Mouse (Mus musculus) stomach, embryonic 16.5 days (tissue): ENCODE results near the gene Olfr594. TPM values are rescaled to one million over a fixed set of nuclear protein-coding genes. Genes with fewer than 3 reads are reported as not detected.
"Not testable (repeated sequence)": the region's sequence is repeated elsewhere in the genome, so short reads cannot be mapped to it uniquely, and the experiment has no call there.

Experiments used
- ATAC-seq: fragments of 200-750 bp; cut with Nextera tagmentation; 2 replicates; pipeline ENCODE4 v1.8.0; 2017; ENCODE audit warnings: moderate number of reproducible peaks, moderate TSS enrichment; ENCODE audit not compliant: insufficient read depth, low FRiP score
- H3K27ac ChIP-seq: fragments of 300-500 bp; sonication (generic); 2 replicates; pipeline ENCODE4 v1.5.1; 2014; ENCODE audit warnings: low read length
- H3K27me3 ChIP-seq: fragments of 300-500 bp; sonication (generic); 2 replicates; pipeline ENCODE4 v1.6.1; 2014; ENCODE audit warnings: low read length, control low read depth, mixed read lengths; ENCODE audit not compliant: control insufficient read depth, insufficient read depth
- H3K36me3 ChIP-seq: fragments of 300-500 bp; sonication (generic); 2 replicates; pipeline ENCODE4 v1.6.1; 2014; ENCODE audit warnings: low read length; ENCODE audit not compliant: control insufficient read depth, insufficient read depth
- H3K4me1 ChIP-seq: fragments of 300-500 bp; sonication (generic); 2 replicates; pipeline ENCODE4 v1.6.1; 2014; ENCODE audit warnings: low read length, control low read depth, mixed read lengths; ENCODE audit not compliant: control insufficient read depth, insufficient read depth
- H3K4me2 ChIP-seq: fragments of 300-500 bp; sonication (generic); 2 replicates; pipeline ENCODE4 v1.6.1; 2014; ENCODE audit warnings: low read depth, low read length, mixed read lengths
- H3K4me3 ChIP-seq: fragments of 300-500 bp; sonication (generic); replicated peaks from 2 replicates; pipeline ENCODE4 v1.5.1; 2014; ENCODE audit warnings: mild to moderate bottlenecking, low read length
- H3K9ac ChIP-seq: fragments of 300-500 bp; sonication (generic); 2 replicates; pipeline ENCODE4 v1.6.1; 2014; ENCODE audit warnings: low read length
- H3K9me3 ChIP-seq: fragments of 300-500 bp; sonication (generic); replicated peaks from 2 replicates; pipeline ENCODE4 v1.6.1; 2016; ENCODE audit warnings: low read length, control low read depth; ENCODE audit not compliant: control insufficient read depth
- WGBS: fragments of 180-500 bp; shearing (Covaris S2); extraction: QIAGEN DNeasy Blood & Tissue Kit; methylation state at CpG from one replicate; pipeline ENCODE4 v1.1.7; 2014; 5-methylcytosine and 5-hydroxymethylcytosine counted together
- microRNA-seq: library from miRNA; unstranded; fragments of <30 nt; microRNA quantifications from one replicate; pipeline ENCODE4, GENCODE M21; 2016
- polyA plus RNA-seq: library from polyadenylated mRNA; unstranded; fragments of >200 nt; fragmentation: Nextera tagmentation; extraction: Ambion mirVana; gene quantifications from 2 replicates; pipeline ENCODE4 v1.2.1, GENCODE M21; 2015

Gene Olfr594
- not detected in 2 replicates for polyA plus RNA-seq

GRCm38 (mm10) chr7:103216696-103217095, at the start of gene Olfr594:
TSS of gene Olfr594 (plus strand) at chr7:103216996.
- ATAC-seq, result no peak
- Histone ChIP-seq H3K36me3 (no peaks in the 10 kb centered on the region), H3K9ac (no peak within 1 kb of the TSS)

DNA sequence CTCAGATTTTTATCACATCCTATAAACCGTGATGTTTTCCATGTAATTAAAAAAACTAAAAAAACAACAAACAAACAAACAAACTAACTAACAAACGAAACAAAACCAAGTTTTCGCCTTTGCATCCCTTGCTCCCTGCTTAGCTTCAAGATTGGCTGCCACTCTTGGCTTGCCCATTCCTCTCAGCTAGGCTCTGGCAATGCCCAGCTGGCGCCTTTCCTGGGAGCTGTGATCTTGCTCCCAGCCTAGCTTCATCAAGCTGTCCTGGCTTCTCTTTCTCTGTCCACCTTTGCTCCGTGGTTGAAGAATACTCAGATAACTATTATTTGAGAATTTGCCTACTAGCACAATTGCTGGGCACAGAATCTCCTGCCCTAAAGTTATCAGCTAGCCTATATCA, 47.1 kb upstream of the Olfr594 start:
- no peaks in the 10 kb centered on the region for H3K9me3 ChIP-seq
- no peak overlapping the region for H3K4me3 ChIP-seq
- H3K36me3 ChIP-seq, result no peaks in the 10 kb centered on the region
- WGBS, result 79% methylated on average over 5 of the region's 5 CpGs
- no peak overlapping the region for H3K9ac ChIP-seq
- no peak overlapping the region for H3K4me2 ChIP-seq
- no peaks in the 10 kb centered on the region for H3K4me1 ChIP-seq
- no peak for ATAC-seq
- no peak overlapping the region for H3K27ac ChIP-seq
- no peaks in the 10 kb centered on the region for H3K27me3 ChIP-seq

More at GRCm38 (mm10) chr7:103216696-103217095, at the start of gene Olfr594:
- Histone ChIP-seq H3K27ac (no peak within 1 kb of the TSS), H3K9me3 (no peaks in the 10 kb centered on the region), H3K4me3 (no peak within 1 kb of the TSS), H3K4me2 (no peak within 1 kb of the TSS), H3K27me3 (no peaks in the 10 kb centered on the region), H3K4me1 (no peaks in the 10 kb centered on the region)

GRCm38 (mm10) chr7:103178240-103178639, 38.6 kb upstream of the Olfr594 start, which contains the start of gene Olfr591:
TSS of gene Olfr591 (minus strand) at chr7:103178340.
- Histone ChIP-seq H3K4me1 (no peaks in the 10 kb centered on the region), H3K4me3 (no peak within 1 kb of the TSS), H3K4me2 (no peak within 1 kb of the TSS), H3K27me3 (no peaks in the 10 kb centered on the region), H3K9me3 (0 out of 2 replicates have a peak, but pooled peaks cover 6% of the 10 kb centered on the region), H3K27ac (no peak within 1 kb of the TSS), H3K36me3 (no peaks in the 10 kb centered on the region), H3K9ac (no peak within 1 kb of the TSS)
- ATAC-seq, result no peak
- WGBS, result 78% methylated on average over 1 of the region's 1 CpGs

- not testable (repeated sequence) for H3K27me3 ChIP-seq, H3K4me3 ChIP-seq, H3K4me1 ChIP-seq, H3K9me3 ChIP-seq, ATAC-seq, H3K9ac ChIP-seq, H3K36me3 ChIP-seq, H3K27ac ChIP-seq, H3K4me2 ChIP-seq
- 71% methylated on average over 1 of the region's 1 CpGs for WGBS
Measured at GRCm38 (mm10) chr7:103184503-103184902, 32.3 kb upstream of the Olfr594 start, which contains the start of gene Olfr592. TSS of gene Olfr592 (plus strand) at chr7:103184803.

DNA sequence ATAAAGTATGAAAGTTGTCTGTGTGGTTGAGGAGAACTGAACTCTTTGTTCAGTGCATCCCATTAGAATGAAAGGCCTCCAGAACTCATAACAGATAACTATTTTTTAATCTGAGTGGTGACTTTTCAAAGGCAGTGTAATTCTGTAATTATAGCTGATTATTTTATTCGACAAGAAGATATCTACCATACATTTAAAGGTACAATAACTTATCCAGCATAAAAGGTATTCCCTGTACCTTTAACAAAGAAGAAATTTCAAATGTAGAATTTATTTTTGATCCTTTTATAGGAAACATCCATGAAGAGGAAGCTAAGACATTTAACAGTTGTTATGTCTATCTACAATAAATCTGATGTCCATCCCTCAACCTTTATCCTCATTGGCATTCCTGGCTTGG, 5.2 kb upstream of the Olfr594 start, which contains the start of gene Olfr593:
Gene Olfr593 (plus strand): TSS at position 301 of the 400 bp plus-strand sequence.
- WGBS, result 66% methylated on average over 1 of the region's 1 CpGs
- Histone ChIP-seq H3K27me3 (no peaks in the 10 kb centered on the region), H3K9me3 (no peaks in the 10 kb centered on the region), H3K36me3 (no peaks in the 10 kb centered on the region), H3K27ac (no peak within 1 kb of the TSS), H3K4me1 (no peaks in the 10 kb centered on the region), H3K4me2 (no peak within 1 kb of the TSS), H3K4me3 (no peak within 1 kb of the TSS), H3K9ac (no peak within 1 kb of the TSS)
- ATAC-seq, result no peak

DNA sequence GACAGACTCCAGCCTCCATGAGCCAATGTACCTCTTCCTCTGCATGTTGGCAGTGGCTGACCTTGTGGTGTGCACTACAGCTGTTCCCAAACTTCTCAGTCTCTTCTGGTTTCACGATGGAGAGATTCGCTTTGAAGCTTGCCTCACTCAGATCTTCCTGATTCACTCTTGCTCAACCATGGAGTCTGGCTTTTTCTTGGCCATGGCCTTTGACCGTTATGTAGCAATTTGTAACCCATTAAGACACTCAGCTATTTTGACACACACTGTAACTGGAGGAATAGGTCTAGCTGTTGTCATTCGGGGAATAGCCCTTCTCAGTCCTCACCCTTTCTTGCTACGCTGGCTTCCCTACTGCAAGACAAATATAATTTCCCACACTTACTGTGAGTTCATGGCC, 4.7 kb upstream of the Olfr594 start:
- not testable (repeated sequence) for H3K9me3 ChIP-seq, H3K4me1 ChIP-seq, H3K36me3 ChIP-seq, H3K4me3 ChIP-seq, H3K27ac ChIP-seq, H3K27me3 ChIP-seq, ATAC-seq, H3K4me2 ChIP-seq, H3K9ac ChIP-seq
- WGBS, result 91% methylated on average over 5 of the region's 5 CpGs

DNA sequence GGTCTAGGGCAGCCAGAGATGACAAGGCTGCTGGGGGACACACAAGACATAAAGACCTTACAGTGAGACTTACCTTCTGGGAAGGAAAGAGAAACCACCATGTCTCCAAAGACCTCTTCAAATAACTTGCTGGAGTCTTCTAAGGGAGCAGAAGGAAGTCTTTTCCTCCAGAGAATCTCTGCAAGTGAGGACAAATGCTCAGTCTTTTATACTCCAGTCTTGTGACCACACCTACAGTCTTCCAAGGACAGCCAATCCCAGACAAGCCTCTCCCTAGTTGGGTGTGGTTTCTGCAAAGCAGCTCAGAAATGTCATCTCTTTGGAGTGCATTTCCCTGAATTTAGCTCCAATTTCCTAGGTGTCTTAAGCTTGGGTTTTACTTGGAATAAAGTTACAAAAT, 35.6 kb downstream of the Olfr594 start, which contains the start of gene Usp17ld:
Gene Usp17ld (minus strand): TSS at position 101 of the 400 bp plus-strand sequence.
- H3K27ac ChIP-seq, ATAC-seq, H3K9me3 ChIP-seq, H3K4me3 ChIP-seq, H3K27me3 ChIP-seq, H3K36me3 ChIP-seq, H3K4me1 ChIP-seq, H3K4me2 ChIP-seq, H3K9ac ChIP-seq: not testable (repeated sequence)

Small RNA genes lying within 50 kb of the gene (microRNA-seq; reads per million reads assigned to microRNA genes)
- gene Gm23550 (not detected), gene Gm25171 (not detected)

Other genes with a start within 250 kb of the Olfr594 start
- not detected in 2 replicates for gene Olfr577, start 241.1 kb upstream of the Olfr594 start, polyA plus RNA-seq
- not detected in 2 replicates for gene Olfr578, start 227.7 kb upstream of the Olfr594 start, polyA plus RNA-seq
- not detected in 2 replicates for gene Olfr582, start 179.0 kb upstream of the Olfr594 start, polyA plus RNA-seq
- not detected in 2 replicates for gene Olfr583, start 165.7 kb upstream of the Olfr594 start, polyA plus RNA-seq
- not detected in 2 replicates for gene Olfr584, start 135.1 kb upstream of the Olfr594 start, polyA plus RNA-seq
- gene Olfr585, start 119.3 kb upstream of the Olfr594 start, polyA plus RNA-seq, result not detected in 2 replicates
- not detected in 2 replicates for gene Olfr586, start 91.4 kb upstream of the Olfr594 start, polyA plus RNA-seq
- gene Olfr588-ps1, start 76.1 kb upstream of the Olfr594 start, polyA plus RNA-seq, result not detected in 2 replicates
- not detected in 2 replicates for gene Olfr589, start 60.6 kb upstream of the Olfr594 start, polyA plus RNA-seq
- not detected in 2 replicates for gene Olfr591, start 38.7 kb upstream of the Olfr594 start, polyA plus RNA-seq
- not detected in 2 replicates for gene Olfr592, start 32.2 kb upstream of the Olfr594 start, polyA plus RNA-seq
- gene Olfr593, start 5.1 kb upstream of the Olfr594 start, polyA plus RNA-seq, result not detected in 2 replicates
- gene Usp17ld, start 35.5 kb downstream of the Olfr594 start, polyA plus RNA-seq, result not detected in 2 replicates
- not detected in 2 replicates for gene Olfr596, start 88.7 kb downstream of the Olfr594 start, polyA plus RNA-seq
- not detected in 2 replicates for gene Olfr597, start 99.3 kb downstream of the Olfr594 start, polyA plus RNA-seq
- not detected in 2 replicates for gene Olfr598, start 106.6 kb downstream of the Olfr594 start, polyA plus RNA-seq
- not detected in 2 replicates for gene Olfr599, start 118.9 kb downstream of the Olfr594 start, polyA plus RNA-seq
- not detected in 2 replicates for gene Olfr600, start 132.7 kb downstream of the Olfr594 start, polyA plus RNA-seq
- not detected in 2 replicates for gene Olfr601, start 145.7 kb downstream of the Olfr594 start, polyA plus RNA-seq
- not detected in 2 replicates for gene Olfr603, start 169.2 kb downstream of the Olfr594 start, polyA plus RNA-seq
- gene Usp17lc, start 198.1 kb downstream of the Olfr594 start, polyA plus RNA-seq, result not detected in 2 replicates
- gene Olfr605, start 228.4 kb downstream of the Olfr594 start, polyA plus RNA-seq, result not detected in 2 replicates
- gene Olfr606, start 232.1 kb downstream of the Olfr594 start, polyA plus RNA-seq, result not detected in 2 replicates
- not detected in 2 replicates for gene Olfr607, start 247.2 kb downstream of the Olfr594 start, polyA plus RNA-seq